Mouse (Mus musculus) hindbrain, embryonic 10.5 days (tissue): ENCODE results near the gene Ptar1. TPM values are rescaled to one million over a fixed set of nuclear protein-coding genes. Genes with fewer than 3 reads are reported as not detected.
A peak's percentile ranks its signal among the peaks of the same experiment; 100 is the strongest.

Source experiments
- DNase-seq: peaks from one replicate; pipeline ENCODE4 v3.0.0-alpha.2; 2017; ENCODE audit warnings: low spot score
- H3K27ac ChIP-seq: fragments of 300-500 bp; sonication (generic); 2 replicates; pipeline ENCODE4 v1.5.1; 2016; ENCODE audit warnings: mild to moderate bottlenecking, moderate library complexity
- H3K27me3 ChIP-seq: fragments of 300-500 bp; sonication (generic); 2 replicates; pipeline ENCODE4 v1.6.1; 2016; ENCODE audit warnings: mild to moderate bottlenecking; ENCODE audit not compliant: poor library complexity, insufficient read depth, severe bottlenecking
- H3K36me3 ChIP-seq: fragments of 300-500 bp; sonication (generic); 2 replicates; pipeline ENCODE4 v1.6.1; 2016; ENCODE audit warnings: mild to moderate bottlenecking, moderate library complexity
- H3K4me1 ChIP-seq: fragments of 300-500 bp; sonication (generic); replicated peaks from 2 replicates; pipeline ENCODE4 v1.6.1; 2016; ENCODE audit warnings: mild to moderate bottlenecking
- H3K4me3 ChIP-seq: fragments of 300-500 bp; sonication (generic); 2 replicates; pipeline ENCODE4 v1.5.1; 2016; ENCODE audit warnings: mild to moderate bottlenecking, moderate library complexity
- H3K9me3 ChIP-seq: fragments of 300-500 bp; sonication (generic); 2 replicates; pipeline ENCODE4 v1.6.1; 2016; ENCODE audit warnings: mild to moderate bottlenecking, moderate library complexity
- WGBS: fragments of 180-500 bp; shearing (Covaris S2); methylation state at CpG from one replicate; pipeline ENCODE4 v1.1.7; 2016; 5-methylcytosine and 5-hydroxymethylcytosine counted together
- polyA plus RNA-seq: library from polyadenylated mRNA; unstranded; fragments of >200 nt; fragmentation: Nextera tagmentation; extraction: Ambion mirVana; gene quantifications from 2 replicates; pipeline ENCODE4 v1.2.1, GENCODE M21; 2016

Ptar1 gene
- polyA plus RNA-seq, 1 experiment from 2014 or later = 7.5 TPM

DNA sequence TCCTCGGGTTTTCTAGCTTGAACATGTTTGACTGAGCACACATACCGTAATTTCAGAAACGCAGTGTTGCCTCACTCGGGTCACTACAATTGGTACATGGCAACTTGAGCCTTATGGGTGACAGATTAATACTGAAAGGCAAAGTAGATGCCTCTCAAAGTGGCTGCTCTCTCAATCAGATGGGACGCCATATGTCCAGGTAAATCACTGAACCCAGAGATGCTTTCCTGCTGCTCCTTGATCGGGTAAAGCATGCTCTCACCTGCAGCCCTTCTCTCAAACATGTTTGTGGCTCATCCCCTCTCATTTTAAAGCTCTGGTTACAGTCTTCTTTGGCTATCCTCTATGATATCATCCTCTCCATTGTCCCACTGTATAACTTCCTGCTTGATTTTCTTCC is 76.1 kb downstream of the Ptar1 start:
- Histone ChIP-seq H3K4me3 (no peak overlapping the region), H3K9me3 (no peaks in the 10 kb centered on the region), H3K36me3 (no peaks in the 10 kb centered on the region), H3K27ac (no peak overlapping the region), H3K4me1 (peaks cover 22% of the 10 kb centered on the region), H3K27me3 (peaks cover 41% of the 10 kb centered on the region)
- DNase-seq = no peak
- WGBS = 91% methylated on average over 6 of the region's 6 CpGs

DNA sequence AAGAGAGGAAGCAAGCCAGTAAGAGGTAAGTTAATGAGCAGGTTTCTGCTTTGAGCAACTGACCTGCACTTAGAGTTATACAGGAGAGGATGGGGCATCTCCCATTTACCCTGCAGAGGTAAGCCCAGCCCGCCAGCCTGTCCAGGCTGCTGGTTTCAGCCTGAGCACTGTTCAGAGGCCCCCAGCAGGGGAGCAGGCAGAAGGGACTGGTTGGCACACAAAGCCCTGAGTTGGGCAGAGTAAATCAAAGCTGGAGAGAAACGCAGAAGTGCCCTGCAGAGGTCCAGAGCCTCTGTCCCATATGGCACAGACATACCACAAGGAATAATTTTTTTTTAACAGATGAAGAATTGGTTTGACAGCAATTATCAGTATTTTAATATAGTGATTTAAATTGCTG is 76.8 kb downstream of the Ptar1 start:
- H3K4me3 ChIP-seq = no peak overlapping the region
- H3K27me3 ChIP-seq = peaks cover 41% of the 10 kb centered on the region
- H3K4me1 ChIP-seq = peaks cover 23% of the 10 kb centered on the region
- 59% methylated on average over 2 of the region's 2 CpGs for WGBS
- H3K36me3 ChIP-seq = no peaks in the 10 kb centered on the region
- no peak overlapping the region for H3K27ac ChIP-seq
- no peaks in the 10 kb centered on the region for H3K9me3 ChIP-seq
- DNase-seq = no peak

DNA sequence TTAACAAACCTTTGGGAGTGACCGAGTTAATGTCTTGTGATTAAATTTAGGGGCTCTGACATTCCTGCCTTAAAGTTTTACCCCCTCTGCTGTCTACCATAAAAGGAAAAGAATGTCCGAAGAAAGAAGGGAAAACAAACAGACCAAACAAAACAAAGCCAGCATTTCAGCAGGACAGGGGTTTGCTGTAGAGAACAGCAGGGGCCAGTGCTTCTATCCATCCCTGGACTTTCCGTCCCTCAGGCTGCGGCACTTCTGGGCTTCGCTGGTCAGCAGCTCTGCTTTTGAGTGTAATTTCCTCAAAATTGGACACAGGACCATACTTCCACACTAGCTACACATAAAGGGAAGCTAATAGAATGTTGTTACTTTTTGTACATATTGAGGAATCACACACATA is 81.6 kb downstream of the Ptar1 start:
- no peak overlapping the region for H3K27ac ChIP-seq
- no peak for DNase-seq
- H3K4me3 ChIP-seq = no peak overlapping the region
- peaks cover 20% of the 10 kb centered on the region for H3K4me1 ChIP-seq
- H3K9me3 ChIP-seq = peaks cover 3% of the 10 kb centered on the region; the same call in 1 of the 2 replicates
- no peaks in the 10 kb centered on the region for H3K36me3 ChIP-seq
- H3K27me3 ChIP-seq = no peaks in the 10 kb centered on the region
- 28% methylated on average over 5 of the region's 5 CpGs for WGBS

DNA sequence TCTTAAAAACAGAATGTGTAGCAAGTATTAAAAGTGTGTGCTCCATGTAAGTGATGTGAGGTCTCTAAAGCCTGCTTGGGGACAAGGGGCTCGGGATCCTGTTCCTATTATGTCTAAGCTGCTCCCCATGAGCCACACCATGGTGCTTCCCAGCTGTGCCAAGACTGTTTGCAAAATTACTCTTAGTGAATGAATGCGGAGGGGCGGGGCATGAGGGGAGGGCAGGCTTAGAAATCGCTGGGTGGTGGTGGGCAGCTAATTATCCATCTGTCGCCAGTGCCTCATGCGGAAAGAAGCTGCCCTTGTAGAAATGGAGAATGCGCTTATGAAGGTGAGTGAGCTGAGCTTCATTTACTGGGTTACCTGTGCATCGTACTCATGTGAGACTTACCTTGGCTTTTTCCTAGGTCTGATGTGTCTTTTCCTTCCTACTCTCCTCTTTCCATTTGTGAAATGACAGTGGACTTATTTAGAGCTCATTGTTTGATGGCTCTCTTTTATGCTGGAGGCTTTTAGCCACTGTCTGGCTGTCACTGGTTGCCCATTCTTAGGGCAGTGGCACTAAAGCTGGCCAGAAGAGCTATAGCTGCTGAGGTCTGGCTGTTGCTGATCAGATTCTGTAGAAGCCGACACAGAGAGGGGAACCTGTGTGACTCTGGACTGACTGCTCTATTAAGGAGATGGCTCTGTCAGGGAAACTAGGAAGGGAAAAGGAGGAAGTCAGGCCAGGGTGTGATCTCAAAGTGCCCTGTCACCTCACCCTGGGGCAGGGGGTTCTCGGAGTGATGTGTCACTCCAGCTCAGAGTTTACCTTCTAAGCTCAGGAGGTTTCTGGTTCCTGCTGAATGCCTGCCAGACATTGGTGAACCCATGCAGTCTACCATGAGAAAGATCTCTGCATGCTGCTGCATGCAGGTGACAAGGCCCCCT is 83.5 kb downstream of the Ptar1 start:
- Histone ChIP-seq H3K4me1 (peaks cover 15% of the 10 kb centered on the region), H3K36me3 (no peaks in the 10 kb centered on the region), H3K4me3 (no peak overlapping the region), H3K27me3 (no peaks in the 10 kb centered on the region), H3K27ac (0 out of 2 replicates have a peak overlapping the region, but pooled peaks have one; percentile 24), H3K9me3 (peaks cover 3% of the 10 kb centered on the region; the same call in 1 of the 2 replicates)
- no peak for DNase-seq
- WGBS = 46% methylated on average over 10 of the region's 10 CpGs

DNA sequence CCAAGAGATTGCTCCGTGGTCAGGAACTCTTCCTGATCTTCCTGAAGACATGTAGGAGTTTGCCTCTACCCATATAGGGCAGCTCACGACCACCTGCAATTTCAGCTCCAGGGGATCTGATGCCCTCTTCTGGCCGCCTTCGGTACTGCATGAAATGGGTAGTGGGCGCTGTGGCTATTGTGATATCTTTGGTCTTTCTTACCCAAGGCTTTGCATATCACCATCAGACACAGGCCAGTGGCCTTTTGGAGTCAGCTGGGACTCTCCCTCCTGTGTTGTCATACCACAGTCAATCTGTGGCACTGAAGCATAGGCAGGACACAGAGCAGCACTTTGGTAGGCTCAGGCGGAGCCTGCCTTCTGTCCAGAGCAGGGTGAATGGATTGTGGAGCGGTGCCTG is 84.7 kb downstream of the Ptar1 start:
- peaks cover 15% of the 10 kb centered on the region for H3K4me1 ChIP-seq
- DNase-seq = peak; percentile 20
- peaks cover 3% of the 10 kb centered on the region; the same call in 1 of the 2 replicates for H3K9me3 ChIP-seq
- H3K27ac ChIP-seq = no peak overlapping the region
- no peak overlapping the region for H3K4me3 ChIP-seq
- H3K27me3 ChIP-seq = no peaks in the 10 kb centered on the region
- H3K36me3 ChIP-seq = no peaks in the 10 kb centered on the region
- WGBS = 68% methylated on average over 7 of the region's 7 CpGs

DNA sequence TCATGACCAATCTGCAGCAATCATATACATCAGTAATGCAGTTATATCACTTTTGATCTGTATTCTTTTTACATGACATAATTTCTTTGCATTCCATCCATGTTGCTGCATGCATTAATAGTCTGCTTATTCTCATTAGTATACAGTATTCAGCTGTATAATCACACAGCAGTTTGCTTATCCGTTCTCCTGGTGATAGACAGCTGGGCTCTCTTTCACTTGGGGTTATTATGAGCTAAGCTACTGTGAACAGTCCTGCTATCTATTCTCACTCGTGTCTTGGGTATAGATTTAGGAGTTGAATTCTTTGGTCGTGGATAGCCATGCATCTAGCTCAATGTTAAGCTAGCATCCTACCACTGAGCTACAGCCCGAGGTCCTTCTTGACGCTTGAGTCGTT is 88.1 kb downstream of the Ptar1 start:
- 89% methylated on average over 6 of the region's 6 CpGs for WGBS
- Histone ChIP-seq H3K9me3 (peaks cover 3% of the 10 kb centered on the region; the same call in 1 of the 2 replicates), H3K27ac (no peak overlapping the region), H3K36me3 (no peaks in the 10 kb centered on the region), H3K27me3 (no peaks in the 10 kb centered on the region), H3K4me1 (peaks cover 13% of the 10 kb centered on the region), H3K4me3 (no peak overlapping the region)
- DNase-seq = no peak

DNA sequence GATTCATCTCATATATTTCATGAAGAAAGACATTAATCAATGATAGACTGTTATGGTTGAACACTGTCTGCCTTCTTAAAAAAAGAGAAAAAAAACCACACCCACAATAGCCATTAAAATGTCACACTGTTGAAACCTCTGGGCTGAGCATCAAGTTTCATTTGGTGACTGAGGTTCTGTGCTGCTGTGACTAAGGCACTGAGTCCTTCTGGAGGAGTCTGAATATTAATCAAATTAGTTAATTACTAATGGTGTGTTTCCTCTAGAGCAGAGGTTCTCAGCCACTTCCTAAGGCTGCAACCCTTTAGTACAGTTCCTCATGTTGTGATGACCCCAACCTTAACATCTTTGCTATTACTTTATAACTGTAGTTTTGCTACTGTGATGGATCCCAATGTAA is 91.9 kb downstream of the Ptar1 start:
- no peak overlapping the region for H3K27ac ChIP-seq

DNA sequence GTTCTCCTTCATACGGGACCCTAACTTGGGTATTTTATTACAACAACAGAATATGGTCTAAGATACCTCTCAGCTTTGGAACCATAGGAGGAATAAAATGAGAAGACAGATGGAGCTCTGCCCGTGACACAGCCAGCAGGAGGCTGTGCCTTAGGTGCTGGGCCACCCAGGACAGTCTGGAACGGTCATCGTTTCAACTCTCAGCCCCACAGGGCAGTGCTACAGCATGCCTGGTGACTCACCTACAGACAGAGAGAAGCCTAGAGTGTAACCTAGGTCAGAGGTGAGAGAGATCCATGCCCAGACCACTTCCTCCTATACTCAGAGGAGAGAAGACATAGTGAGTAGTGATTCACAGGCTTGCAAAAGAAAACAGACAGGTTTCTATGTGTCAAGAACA is 92.9 kb downstream of the Ptar1 start:
- Histone ChIP-seq H3K4me3 (no peak overlapping the region), H3K9me3 (no peaks in the 10 kb centered on the region), H3K36me3 (no peaks in the 10 kb centered on the region), H3K4me1 (peaks cover 16% of the 10 kb centered on the region), H3K27ac (no peak overlapping the region), H3K27me3 (no peaks in the 10 kb centered on the region)
- WGBS = 85% methylated on average over 4 of the region's 4 CpGs
- no peak for DNase-seq

More for the DNA sequence above, 91.9 kb downstream of the Ptar1 start:
- H3K36me3 ChIP-seq = no peaks in the 10 kb centered on the region
- peaks cover 16% of the 10 kb centered on the region for H3K4me1 ChIP-seq
- H3K9me3 ChIP-seq = no peaks in the 10 kb centered on the region
- no peak for DNase-seq
- H3K4me3 ChIP-seq = no peak overlapping the region
- no peaks in the 10 kb centered on the region for H3K27me3 ChIP-seq

Other genes starting within 250 kb of the Ptar1 start
- gene Mamdc2, start 239.0 kb upstream of the Ptar1 start, polyA plus RNA-seq = 1.2 and 1.3 TPM in 2 replicates
- 0.51 and 2.3 TPM in 2 replicates for gene 1700028P14Rik, start 34.6 kb upstream of the Ptar1 start, polyA plus RNA-seq
- gene Apba1, start 71.5 kb downstream of the Ptar1 start, polyA plus RNA-seq = 0.54 and 1.9 TPM in 2 replicates